Mouse (Mus musculus) CH12.LX (cell line): ENCODE results near the gene Ogt. TPM values are rescaled to one million over a fixed set of nuclear protein-coding genes. Genes with fewer than 3 reads are reported as not detected.

Experiments
- DNase-seq: peaks from one replicate; pipeline ENCODE4 v3.0.0-alpha.2; 2013; ENCODE audit errors: extremely low read depth
- H3K27ac ChIP-seq: 2 replicates; pipeline ENCODE4 v1.5.1; 2012; ENCODE audit warnings: low read depth, mild to moderate bottlenecking, control low read depth, moderate library complexity; ENCODE audit not compliant: insufficient read depth
- H3K27me3 ChIP-seq: replicated peaks from 2 replicates; pipeline ENCODE3; 2012; ENCODE audit warnings: inconsistent platforms
- H3K36me3 ChIP-seq, 2 experiments: replicated peaks in 1 of 2; 2 replicates each; pipeline versions ENCODE3 to v1.6.1; 2012; ENCODE audit warnings: inconsistent platforms in 1 of 2, low read length in 1 of 2, mild to moderate bottlenecking in 1 of 2, mixed read lengths in 1 of 2, moderate library complexity in 1 of 2; ENCODE audit not compliant: control insufficient read depth in 1 of 2, insufficient read depth in 1 of 2
- H3K4me1 ChIP-seq, 2 experiments: 2 replicates each; pipeline ENCODE4 v1.6.1; 2012; ENCODE audit warnings: inconsistent platforms in 1 of 2, moderate library complexity in 1 of 2; ENCODE audit not compliant: insufficient read depth in 2 of 2, control insufficient read depth in 1 of 2
- H3K4me2 ChIP-seq: 2 replicates; pipeline ENCODE4 v1.6.1; 2012; ENCODE audit warnings: low read depth, mild to moderate bottlenecking, control low read depth; ENCODE audit not compliant: poor library complexity, insufficient read depth, severe bottlenecking
- H3K4me3 ChIP-seq, 3 experiments: fragments of 150-350 bp in 1 of 3; sonication (generic) in 1 of 3; replicated peaks in 1 of 3; 2 replicates each; pipeline versions ENCODE3 to v1.5.1; 2011 to 2012; ENCODE audit warnings: low read depth in 2 of 3, low read length in 2 of 3, mild to moderate bottlenecking in 2 of 3, moderate library complexity in 2 of 3, control low read depth in 1 of 3, improper control_type of control experiment in 1 of 3, inconsistent platforms in 1 of 3, mixed read lengths in 1 of 3; ENCODE audit not compliant: poor library complexity in 1 of 3
- H3K79me2 ChIP-seq: replicated peaks from 2 replicates; pipeline ENCODE4 v1.6.1; 2012; ENCODE audit warnings: mild to moderate bottlenecking, moderate library complexity; ENCODE audit not compliant: control insufficient read depth, poor library complexity, insufficient read depth, severe bottlenecking; ENCODE audit errors: extremely low read depth
- H3K9ac ChIP-seq: 2 replicates; pipeline ENCODE4 v1.6.1; 2012; ENCODE audit warnings: low read depth, mild to moderate bottlenecking, control low read depth, moderate library complexity; ENCODE audit not compliant: insufficient read depth
- H3K9me3 ChIP-seq: replicated peaks from 2 replicates; pipeline ENCODE3; 2012; ENCODE audit warnings: low read length, inconsistent platforms, mixed read lengths
- CHD2 ChIP-seq: IDR thresholded peaks from 2 replicates; pipeline ENCODE4 v1.6.1; 2011; ENCODE audit warnings: low read length, improper control_type of control experiment
- CTCF ChIP-seq, 2 experiments: IDR thresholded peaks in 1 of 2; conservative IDR thresholded peaks in 1 of 2; 2 replicates each; pipeline ENCODE4 v1.5.1; 2011 to 2012; ENCODE audit warnings: low read depth in 2 of 2, low read length in 2 of 2, improper control_type of control experiment in 1 of 2, inconsistent platforms in 1 of 2, mild to moderate bottlenecking in 1 of 2, moderate library complexity in 1 of 2
- E2F4 ChIP-seq: IDR thresholded peaks from 2 replicates; pipeline ENCODE4 v1.6.1; 2011; ENCODE audit warnings: low read depth, low read length, improper control_type of control experiment; ENCODE audit not compliant: insufficient replicate concordance
- ELF1 ChIP-seq: IDR thresholded peaks from 2 replicates; pipeline ENCODE4 v1.6.1; 2014; ENCODE audit warnings: low read depth, mild to moderate bottlenecking, inconsistent platforms, low read length, improper control_type of control experiment
- EP300 ChIP-seq: IDR thresholded peaks from 2 replicates; pipeline ENCODE4 v1.6.1; 2011; ENCODE audit warnings: low read length, improper control_type of control experiment
- HCFC1 ChIP-seq: IDR thresholded peaks from 2 replicates; pipeline ENCODE4 v1.6.1; 2012; ENCODE audit warnings: low read depth, mild to moderate bottlenecking, inconsistent platforms, low read length, improper control_type of control experiment
- JUN ChIP-seq: IDR thresholded peaks from 2 replicates; pipeline ENCODE4 v1.6.1; 2011; ENCODE audit warnings: low read depth, mild to moderate bottlenecking, low read length, improper control_type of control experiment, moderate library complexity; ENCODE audit not compliant: insufficient read depth
- JUND ChIP-seq: conservative IDR thresholded peaks from 2 replicates; pipeline ENCODE4 v1.6.1; 2011; ENCODE audit warnings: low read depth, low read length, improper control_type of control experiment
- KAT2A ChIP-seq: IDR thresholded peaks from 2 replicates; pipeline ENCODE4 v1.6.1; 2012; ENCODE audit warnings: low read length, improper control_type of control experiment, inconsistent platforms; ENCODE audit not compliant: insufficient replicate concordance
- MAFK ChIP-seq: IDR thresholded peaks from 2 replicates; pipeline ENCODE4 v1.6.1; 2011; ENCODE audit warnings: low read length, improper control_type of control experiment; ENCODE audit not compliant: insufficient replicate concordance
- MAX ChIP-seq: IDR thresholded peaks from 2 replicates; pipeline ENCODE4 v1.6.1; 2011; ENCODE audit warnings: low read length, improper control_type of control experiment
- MAZ ChIP-seq: IDR thresholded peaks from 2 replicates; pipeline ENCODE4 v1.6.1; 2012; ENCODE audit warnings: low read depth, mild to moderate bottlenecking, inconsistent platforms, low read length, improper control_type of control experiment, moderate library complexity
- MEF2A ChIP-seq: IDR thresholded peaks from 2 replicates; pipeline ENCODE4 v1.6.1; 2014; ENCODE audit warnings: low read depth, mild to moderate bottlenecking, inconsistent platforms, low read length, improper control_type of control experiment, borderline replicate concordance
- NELFE ChIP-seq: IDR thresholded peaks from 2 replicates; pipeline ENCODE4 v1.6.1; 2011; ENCODE audit warnings: low read depth, low read length, improper control_type of control experiment
- POLR2A ChIP-seq: IDR thresholded peaks from 2 replicates; pipeline ENCODE4 v1.6.1; 2011; ENCODE audit warnings: low read depth, mild to moderate bottlenecking, improper control_type of control experiment, low read length
- POLR2AphosphoS2 ChIP-seq: IDR thresholded peaks from 2 replicates; pipeline ENCODE4 v1.6.1; 2011; ENCODE audit warnings: low read depth, low read length, improper control_type of control experiment
- TBP ChIP-seq: conservative IDR thresholded peaks from 2 replicates; pipeline ENCODE4 v1.6.1; 2011; ENCODE audit warnings: low read depth, low read length, improper control_type of control experiment
- UBTF ChIP-seq: IDR thresholded peaks from 2 replicates; pipeline ENCODE4 v1.6.1; 2012; ENCODE audit warnings: low read depth, mild to moderate bottlenecking, inconsistent platforms, low read length, improper control_type of control experiment, moderate library complexity
- ZC3H11A ChIP-seq: IDR thresholded peaks from 2 replicates; pipeline ENCODE4 v1.6.1; 2012; ENCODE audit warnings: low read depth, mild to moderate bottlenecking, inconsistent platforms, low read length, improper control_type of control experiment
- dilution Hi-C: fragments of 300-500 bp; cut with MboI; formaldehyde crosslinking; loops from 2 replicates; pipeline ENCODE4 v1.14.3; 2020; ENCODE audit warnings: low sequenced_read_pairs; ENCODE audit not compliant: extremely low pct_unique_long_range_greater_than_20kb, extremely low pct_ligation_motif_present
- in situ Hi-C: fragments of 300-500 bp; cut with MboI; formaldehyde crosslinking; loops from 3 replicates; pipeline ENCODE4 v1.14.3; 2019; ENCODE audit warnings: low sequenced_read_pairs, low pct_ligation_motif_present, low pct_unique_long_range_greater_than_20kb, mixed read lengths
- polyA plus RNA-seq: library from polyadenylated mRNA; unstranded; fragments of >175 nt; gene quantifications from 2 replicates; pipeline ENCODE4 v1.2.1, GENCODE M21; 2012; ENCODE audit warnings: low read depth; ENCODE audit not compliant: insufficient read length
- total RNA-seq, 2 experiments: library from RNA; depleted of rRNA; stranded (reverse); fragments of 300-350 nt in 1 of 2; fragments of >200 nt in 1 of 2; gene quantifications; 2 replicates each; pipeline ENCODE4 v1.2.3; 2012 to 2014

Ogt gene
- total and polyA plus RNA-seq, 3 experiments, result 55.4 to 62.8 (median 62.3) TPM

DNA sequence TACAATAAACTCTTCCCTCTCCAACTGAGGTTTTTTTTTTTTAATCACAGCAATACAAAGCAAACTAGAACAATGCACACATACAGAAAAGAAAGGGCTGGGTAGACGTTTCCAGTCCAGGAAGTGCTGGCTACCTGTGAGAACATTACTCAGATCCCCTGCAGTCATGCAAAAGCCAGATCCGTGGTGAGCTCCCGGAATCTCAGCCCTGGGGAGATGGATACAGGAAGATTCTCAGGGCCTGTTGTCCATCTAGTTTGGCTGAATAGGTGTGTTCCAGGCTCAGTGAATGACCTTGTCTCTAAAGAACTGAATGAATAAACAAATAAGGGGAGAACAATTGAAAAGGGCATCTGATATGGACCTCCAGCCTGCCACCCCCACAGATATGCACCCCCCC lies 17.3 kb upstream of the Ogt start:
- H3K27ac ChIP-seq, result no peak overlapping the region
- no peaks in the 10 kb centered on the region for H3K36me3 ChIP-seq
- no peaks in the 10 kb centered on the region for H3K4me1 ChIP-seq
- H3K9ac ChIP-seq, result no peak overlapping the region
- no peaks in the 10 kb centered on the region for H3K79me2 ChIP-seq
- in situ Hi-C loops (no loop called here), dilution Hi-C loops (no loop called here)
- H3K4me3 ChIP-seq, result no peak overlapping the region
- no peaks in the 10 kb centered on the region for H3K27me3 ChIP-seq
- H3K4me2 ChIP-seq, result no peak overlapping the region
- TF ChIP-seq KAT2A (no peak), E2F4 (no peak), MEF2A (no peak), ZC3H11A (no peak), CTCF (conservative IDR thresholded peaks at IDR 0.05 in 1 of 2, IDR thresholded peaks at IDR 0.05 in 1 of 2; ENCODE audit: low read depth in 2 of 2, low read length in 2 of 2) (no peak), UBTF (no peak), JUND (no peak), JUN (no peak), MAX (no peak), POLR2AphosphoS2 (no peak), ELF1 (no peak)
- H3K9me3 ChIP-seq, result no peaks in the 10 kb centered on the region
- no peak for DNase-seq

GRCm38 (mm10) chrX:101636821-101637525 lies 2.9 kb upstream of the Ogt start:
- Histone ChIP-seq H3K79me2 (peaks cover 18% of the 10 kb centered on the region), H3K9me3 (no peaks in the 10 kb centered on the region), H3K27me3 (no peaks in the 10 kb centered on the region), H3K4me2 (no peak overlapping the region), H3K36me3 (no peaks in the 10 kb centered on the region), H3K9ac (no peak overlapping the region), H3K27ac (no peak overlapping the region), H3K4me1 (peaks cover 0 to 3% of the 10 kb centered on the region in 2 experiments; a peak in 1 of 4 replicates), H3K4me3 (no peak overlapping the region)
- no peak for DNase-seq
- in situ Hi-C loops, result no loop called here
- TF ChIP-seq ELF1 (no peak), UBTF (no peak), NELFE (no peak), POLR2A (no peak), EP300 (no peak), CHD2 (no peak), MAFK (no peak), TBP (no peak), HCFC1 (no peak), MAZ (no peak)
- TF ChIP-seq, all 38 proteins: peak for 0
- dilution Hi-C loops, result no loop called here
